Mouse (Mus musculus) CH12.LX (cell line): Measurements from ENCODE around the gene Lrmda. TPM values are rescaled to one million over a fixed set of nuclear protein-coding genes. Genes with fewer than 3 reads are reported as not detected.

Experiments
- DNase-seq: peaks from one replicate; pipeline ENCODE4 v3.0.0-alpha.2; 2013; ENCODE audit errors: extremely low read depth
- H3K27ac ChIP-seq: 2 replicates; pipeline ENCODE4 v1.5.1; 2012; ENCODE audit warnings: low read depth, mild to moderate bottlenecking, control low read depth, moderate library complexity; ENCODE audit not compliant: insufficient read depth
- H3K27me3 ChIP-seq: replicated peaks from 2 replicates; pipeline ENCODE3; 2012; ENCODE audit warnings: inconsistent platforms
- H3K36me3 ChIP-seq, 2 experiments: replicated peaks in 1 of 2; 2 replicates each; pipeline versions ENCODE3 to v1.6.1; 2012; ENCODE audit warnings: inconsistent platforms in 1 of 2, low read length in 1 of 2, mild to moderate bottlenecking in 1 of 2, mixed read lengths in 1 of 2, moderate library complexity in 1 of 2; ENCODE audit not compliant: control insufficient read depth in 1 of 2, insufficient read depth in 1 of 2
- H3K4me1 ChIP-seq, 2 experiments: 2 replicates each; pipeline ENCODE4 v1.6.1; 2012; ENCODE audit warnings: inconsistent platforms in 1 of 2, moderate library complexity in 1 of 2; ENCODE audit not compliant: insufficient read depth in 2 of 2, control insufficient read depth in 1 of 2
- H3K4me2 ChIP-seq: 2 replicates; pipeline ENCODE4 v1.6.1; 2012; ENCODE audit warnings: low read depth, mild to moderate bottlenecking, control low read depth; ENCODE audit not compliant: poor library complexity, insufficient read depth, severe bottlenecking
- H3K4me3 ChIP-seq, 3 experiments: fragments of 150-350 bp in 1 of 3; sonication (generic) in 1 of 3; replicated peaks in 1 of 3; 2 replicates each; pipeline versions ENCODE3 to v1.5.1; 2011 to 2012; ENCODE audit warnings: low read depth in 2 of 3, low read length in 2 of 3, mild to moderate bottlenecking in 2 of 3, moderate library complexity in 2 of 3, control low read depth in 1 of 3, improper control_type of control experiment in 1 of 3, inconsistent platforms in 1 of 3, mixed read lengths in 1 of 3; ENCODE audit not compliant: poor library complexity in 1 of 3
- H3K79me2 ChIP-seq: replicated peaks from 2 replicates; pipeline ENCODE4 v1.6.1; 2012; ENCODE audit warnings: mild to moderate bottlenecking, moderate library complexity; ENCODE audit not compliant: control insufficient read depth, poor library complexity, insufficient read depth, severe bottlenecking; ENCODE audit errors: extremely low read depth
- H3K9ac ChIP-seq: 2 replicates; pipeline ENCODE4 v1.6.1; 2012; ENCODE audit warnings: low read depth, mild to moderate bottlenecking, control low read depth, moderate library complexity; ENCODE audit not compliant: insufficient read depth
- H3K9me3 ChIP-seq: replicated peaks from 2 replicates; pipeline ENCODE3; 2012; ENCODE audit warnings: low read length, inconsistent platforms, mixed read lengths
- CHD1 ChIP-seq: IDR thresholded peaks from 2 replicates; pipeline ENCODE4 v1.6.1; 2012; ENCODE audit warnings: low read depth, low read length, improper control_type of control experiment, inconsistent platforms
- CTCF ChIP-seq, 2 experiments: IDR thresholded peaks in 1 of 2; conservative IDR thresholded peaks in 1 of 2; 2 replicates each; pipeline ENCODE4 v1.5.1; 2011 to 2012; ENCODE audit warnings: low read depth in 2 of 2, low read length in 2 of 2, improper control_type of control experiment in 1 of 2, inconsistent platforms in 1 of 2, mild to moderate bottlenecking in 1 of 2, moderate library complexity in 1 of 2
- ETS1 ChIP-seq: conservative IDR thresholded peaks from 2 replicates; pipeline ENCODE4 v1.6.1; 2012; ENCODE audit warnings: low read depth, mild to moderate bottlenecking, inconsistent platforms, low read length, improper control_type of control experiment, moderate library complexity
- MAFK ChIP-seq: IDR thresholded peaks from 2 replicates; pipeline ENCODE4 v1.6.1; 2011; ENCODE audit warnings: low read length, improper control_type of control experiment; ENCODE audit not compliant: insufficient replicate concordance
- MAZ ChIP-seq: IDR thresholded peaks from 2 replicates; pipeline ENCODE4 v1.6.1; 2012; ENCODE audit warnings: low read depth, mild to moderate bottlenecking, inconsistent platforms, low read length, improper control_type of control experiment, moderate library complexity
- MYC ChIP-seq: IDR thresholded peaks from 2 replicates; pipeline ENCODE4 v1.6.1; 2011; ENCODE audit warnings: low read depth, mild to moderate bottlenecking, improper control_type of control experiment, low read length
- RAD21 ChIP-seq: IDR thresholded peaks from 2 replicates; pipeline ENCODE4 v1.6.1; 2011; ENCODE audit warnings: low read depth, mild to moderate bottlenecking, low read length, improper control_type of control experiment, moderate library complexity
- SMC3 ChIP-seq: IDR thresholded peaks from 2 replicates; pipeline ENCODE4 v1.6.1; 2011; ENCODE audit warnings: low read depth, low read length, improper control_type of control experiment
- ZC3H11A ChIP-seq: IDR thresholded peaks from 2 replicates; pipeline ENCODE4 v1.6.1; 2012; ENCODE audit warnings: low read depth, mild to moderate bottlenecking, inconsistent platforms, low read length, improper control_type of control experiment
- dilution Hi-C: fragments of 300-500 bp; cut with MboI; formaldehyde crosslinking; loops from 2 replicates; pipeline ENCODE4 v1.14.3; 2020; ENCODE audit warnings: low sequenced_read_pairs; ENCODE audit not compliant: extremely low pct_unique_long_range_greater_than_20kb, extremely low pct_ligation_motif_present
- in situ Hi-C: fragments of 300-500 bp; cut with MboI; formaldehyde crosslinking; loops from 3 replicates; pipeline ENCODE4 v1.14.3; 2019; ENCODE audit warnings: low sequenced_read_pairs, low pct_ligation_motif_present, low pct_unique_long_range_greater_than_20kb, mixed read lengths
- polyA plus RNA-seq: library from polyadenylated mRNA; unstranded; fragments of >175 nt; gene quantifications from 2 replicates; pipeline ENCODE4 v1.2.1, GENCODE M21; 2012; ENCODE audit warnings: low read depth; ENCODE audit not compliant: insufficient read length
- total RNA-seq, 2 experiments: library from RNA; depleted of rRNA; stranded (reverse); fragments of 300-350 nt in 1 of 2; fragments of >200 nt in 1 of 2; gene quantifications; 2 replicates each; pipeline ENCODE4 v1.2.3; 2012 to 2014

The Lrmda gene
- total and polyA plus RNA-seq, 3 experiments, result 0.89 to 3.7 (median 1.9) TPM

DNA sequence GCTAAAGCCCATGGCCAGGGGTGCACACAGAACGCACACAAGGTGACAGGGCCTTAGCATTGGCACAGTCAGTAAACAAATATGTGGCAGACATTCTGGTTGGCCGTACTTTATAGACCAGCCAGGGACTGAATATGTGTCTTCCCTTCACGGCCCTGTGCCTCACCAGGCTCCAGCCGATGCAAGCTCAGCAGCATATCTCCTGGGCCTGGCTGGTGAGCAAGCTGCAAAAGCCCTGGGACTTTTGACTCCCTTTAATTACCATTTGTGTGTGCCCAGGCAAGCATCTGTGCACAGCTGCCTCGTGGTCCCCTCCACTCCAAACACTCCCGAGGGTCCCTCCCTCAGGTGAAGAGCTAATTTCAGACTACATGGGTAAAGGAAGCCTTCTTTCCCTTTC, 556.9 kb downstream of the Lrmda start:
- no peak overlapping the region for H3K27ac ChIP-seq
- no peak for TF ChIP-seq MAZ
- TF ChIP-seq, all 38 proteins: peak for 0
- Histone ChIP-seq H3K79me2 (no peaks in the 10 kb centered on the region), H3K4me2 (no peak overlapping the region), H3K4me1 (peaks cover 0 to 4% of the 10 kb centered on the region in 2 experiments; a peak in 1 of 4 replicates), H3K4me3 (no peak overlapping the region), H3K36me3 (no peaks in the 10 kb centered on the region), H3K9ac (no peak overlapping the region), H3K9me3 (no peaks in the 10 kb centered on the region), H3K27me3 (no peaks in the 10 kb centered on the region)
- DNase-seq, result no peak
- dilution Hi-C loops (no loop called here), in situ Hi-C loops (loop anchor here (25.0 kb wide), 1 partner anchor 461 kb away; no protein-coding TSS in a partner anchor)

GRCm38 (mm10) chr14:22577411-22578037, 558.0 kb downstream of the Lrmda start:
- Histone ChIP-seq H3K27me3 (no peaks in the 10 kb centered on the region), H3K4me3 (no peak overlapping the region), H3K4me2 (no peak overlapping the region; the same call in 1 of the 2 replicates), H3K9ac (no peak overlapping the region), H3K9me3 (no peaks in the 10 kb centered on the region), H3K27ac (no peak overlapping the region), H3K79me2 (no peaks in the 10 kb centered on the region), H3K36me3 (no peaks in the 10 kb centered on the region), H3K4me1 (peaks cover 0 to 4% of the 10 kb centered on the region in 2 experiments; a peak in 1 of 4 replicates)
- DNase-seq, result no peak
- dilution Hi-C loops (no loop called here), in situ Hi-C loops (loop anchor here (25.0 kb wide), 1 partner anchor 460 kb away; no protein-coding TSS in a partner anchor)
- TF ChIP-seq MAFK, result no peak
- no peak for TF ChIP-seq SMC3
- TF ChIP-seq CHD1, result no peak
- no peak for TF ChIP-seq ETS1

DNA sequence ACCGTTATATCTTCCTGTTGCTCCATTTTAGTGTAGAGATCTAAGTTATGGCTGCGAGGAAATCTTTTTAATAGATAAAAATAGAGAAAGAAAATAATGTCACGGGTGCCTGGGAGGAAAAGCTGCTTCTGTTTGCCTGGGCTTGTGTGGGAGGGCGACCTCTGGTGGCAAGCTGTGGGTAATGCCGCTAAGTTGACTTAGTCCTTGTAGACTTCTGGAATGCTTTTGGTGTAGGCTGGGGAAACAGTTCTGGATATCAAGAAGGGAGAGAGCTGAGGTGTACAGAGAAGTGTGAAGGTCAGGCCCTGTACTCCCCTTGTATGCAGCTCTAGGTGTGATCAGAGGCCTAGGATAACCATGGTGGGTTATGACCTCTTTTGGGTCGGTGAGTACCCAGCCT, 558.7 kb downstream of the Lrmda start:
- in situ Hi-C loops (loop anchor here (25.0 kb wide), 1 partner anchor 459 kb away; no protein-coding TSS in a partner anchor), dilution Hi-C loops (no loop called here)
- no peak overlapping the region for H3K4me2 ChIP-seq
- TF ChIP-seq RAD21 (peak; percentile 75), CTCF (conservative IDR thresholded peaks at IDR 0.05 in 1 of 2, IDR thresholded peaks at IDR 0.05 in 1 of 2; ENCODE audit: low read depth in 2 of 2, low read length in 2 of 2) (peak; percentile 59 to 89), SMC3 (peak; percentile 87), MYC (no peak), ZC3H11A (peak; percentile 58)
- peak; percentile 58 for DNase-seq
- no peak overlapping the region for H3K4me3 ChIP-seq
- H3K27ac ChIP-seq, result no peak overlapping the region
- H3K27me3 ChIP-seq, result no peaks in the 10 kb centered on the region
- peaks cover 0 to 4% of the 10 kb centered on the region in 2 experiments; a peak in 1 of 4 replicates for H3K4me1 ChIP-seq
- no peaks in the 10 kb centered on the region for H3K9me3 ChIP-seq
- no peaks in the 10 kb centered on the region for H3K79me2 ChIP-seq
- H3K36me3 ChIP-seq, result no peaks in the 10 kb centered on the region
- H3K9ac ChIP-seq, result no peak overlapping the region
